13 mouse cellular contexts compared by ENCODE assay signal in the genomic region with DNA sequence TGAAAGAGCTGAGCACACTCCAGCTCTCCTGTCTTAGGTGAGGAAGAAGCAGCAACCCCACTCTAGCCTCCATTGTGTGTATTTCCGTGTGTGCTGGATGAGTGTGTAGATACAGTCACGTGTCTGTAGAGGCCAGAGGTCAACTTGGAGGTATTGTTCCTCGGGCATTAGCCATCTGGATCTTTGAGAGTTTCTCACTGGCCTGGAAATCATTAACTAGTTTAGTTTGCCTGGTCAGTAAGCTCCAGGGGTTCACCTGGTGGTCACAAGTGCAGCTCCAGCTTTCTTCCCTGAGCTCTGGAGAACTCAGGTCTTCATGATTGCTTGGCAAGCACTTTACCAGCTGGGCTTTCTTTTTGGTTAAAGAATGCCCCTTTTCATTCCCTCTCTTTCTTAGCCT. TPM values are rescaled to one million over a fixed set of nuclear protein-coding genes. Genes with fewer than 3 reads are reported as not detected.
DNase-seq lines count a peak whose midpoint lies in the region; ATAC-seq and TF ChIP-seq lines count a peak whose summit lies in the region.
"Had no signal": no experiment of that assay in that cellular context is flagged by ENCODE, and none has a peak within 500 bp of the region (broad histone marks: within the 10 kb centered on the region; RNA-seq: fewer than 3 reads in every experiment).

No protein-coding gene starts in this region.

- H3K4me1 ChIP-seq in liver, embryonic 13.5 days (replicated peaks) = peaks cover 75% of the 10 kb centered on the region
- H3K4me1 ChIP-seq in stomach, embryonic 14.5 days (ENCODE audit: control insufficient read depth, insufficient read depth, low read length) = no peaks in the 10 kb centered on the region
- H3K4me1 ChIP-seq: embryonic facial prominence, embryonic 15.5 days had no signal

- peak; percentile 45 for ATAC-seq in liver, embryonic 13.5 days (ENCODE audit: low read depth)
- peak; percentile 88 for ATAC-seq in stomach, embryonic 14.5 days (ENCODE audit: insufficient number of reproducible peaks, insufficient read depth, low FRiP score, low read depth)
- no peak for ATAC-seq in inflammation-experienced regulatory T-cells, adult 6 months
- ATAC-seq: CD4-positive, CD25-positive, alpha-beta regulatory T cell, adult 4 months had no signal

- no peak overlapping the region for H3K4me3 ChIP-seq in layer of hippocampus, adult 2 months
- H3K4me3 ChIP-seq in liver, embryonic 13.5 days (replicated peaks) = no peak overlapping the region
- H3K4me3 ChIP-seq in stomach, embryonic 14.5 days (ENCODE audit: low read depth, low read length) = no peak overlapping the region
- H3K4me3 ChIP-seq: embryonic facial prominence, embryonic 15.5 days; neural tube, embryonic 12.5 days had no signal

- peak overlapping the region; percentile 7; the same call in 1 of the 2 replicates for H3K27ac ChIP-seq in layer of hippocampus, adult 2 months
- peak overlapping the region; percentile 55 for H3K27ac ChIP-seq in liver, embryonic 13.5 days
- peak overlapping the region; percentile 72 for H3K27ac ChIP-seq in stomach, embryonic 14.5 days (ENCODE audit: low read length)
- H3K27ac ChIP-seq: embryonic facial prominence, embryonic 15.5 days; neural tube, embryonic 12.5 days had no signal

- peaks cover 73% of the 10 kb centered on the region for H3K36me3 ChIP-seq in liver, embryonic 13.5 days
- H3K36me3 ChIP-seq in stomach, embryonic 14.5 days (ENCODE audit: control insufficient read depth, insufficient read depth, low read length) = peaks cover under 1% of the 10 kb centered on the region; the same call in 1 of the 2 replicates

- peak overlapping the region; percentile 30 for H3K9ac ChIP-seq in liver, embryonic 13.5 days
- no peak overlapping the region for H3K9ac ChIP-seq in stomach, embryonic 14.5 days (replicated peaks; ENCODE audit: low read depth, low read length)
- H3K9ac ChIP-seq: embryonic facial prominence, embryonic 15.5 days; neural tube, embryonic 12.5 days had no signal

- peak overlapping the region; percentile 20; the same call in 1 of the 2 replicates for H3K4me2 ChIP-seq in liver, embryonic 13.5 days
- H3K4me2 ChIP-seq in stomach, embryonic 14.5 days (replicated peaks; ENCODE audit: low read depth, low read length) = no peak overlapping the region
- H3K4me2 ChIP-seq: embryonic facial prominence, embryonic 15.5 days; neural tube, embryonic 12.5 days had no signal

- H3K9me3 ChIP-seq in liver, embryonic 13.5 days (replicated peaks) = no peaks in the 10 kb centered on the region
- H3K9me3 ChIP-seq in stomach, embryonic 14.5 days (ENCODE audit: control insufficient read depth, low read depth, low read length) = no peaks in the 10 kb centered on the region
- H3K9me3 ChIP-seq: embryonic facial prominence, embryonic 15.5 days; neural tube, embryonic 12.5 days had no signal

- TF ChIP-seq CTCF in layer of hippocampus, adult 2 months (conservative IDR thresholded peaks at IDR 0.05) = peak; percentile 61

- H3K27me3 ChIP-seq in liver, embryonic 13.5 days = no peaks in the 10 kb centered on the region
- H3K27me3 ChIP-seq in stomach, embryonic 14.5 days (ENCODE audit: control insufficient read depth, insufficient read depth, low read length) = no peaks in the 10 kb centered on the region
- H3K27me3 ChIP-seq: embryonic facial prominence, embryonic 15.5 days; neural tube, embryonic 12.5 days had no signal

- WGBS in liver, embryonic 13.5 days (ENCODE audit: insufficient replicate concordance) = 64% methylated on average over 3 of the region's 3 CpGs
- 35% methylated on average over 3 of the region's 3 CpGs for WGBS in stomach, embryonic 14.5 days

- DNase-seq in layer of hippocampus, adult 2 months (ENCODE audit: low spot score in 2 of 2) = no peak
- DNase-seq in layer of hippocampus, postnatal 14 days (ENCODE audit: low spot score in 2 of 2) = no peak
- peak; percentile 81 for DNase-seq in kidney, adult 11 months
- DNase-seq in liver, embryonic 13.5 days = no peak
- no peak for DNase-seq in heart, adult 11 months
- DNase-seq in adrenal gland, adult 18-20 months (ENCODE audit: low spot score in 2 of 2) = no peak
- DNase-seq: gastrocnemius, postnatal 36 days had no signal

RNA-seq across cellular contexts. Expression of a gene that starts 11.7 kb away (rescaled TPM):
- total RNA-seq in layer of hippocampus, adult 2 months (2021) = 100 to 1,000 TPM; 144 to 147 TPM
- total RNA-seq in layer of hippocampus, postnatal 14 days (2021) = 100 to 1,000 TPM; 140 to 141 TPM
- polyA plus RNA-seq in liver, embryonic 13.5 days (2015; fragmentation: Nextera tagmentation; extraction: Ambion mirVana) = 77.1 and 95.0 TPM in 2 replicates
- 53.8 and 54.2 TPM in 2 replicates for polyA plus RNA-seq in stomach, embryonic 14.5 days (2014; fragmentation: Nextera tagmentation; extraction: Ambion mirVana)
- polyA plus RNA-seq in inflammation-experienced regulatory T-cells, adult 6 months (2017; shearing (Covaris generic)) = 10 to 100 TPM; 48.9 to 55.5 (median 50.0) TPM
- 10 to 100 TPM; 54.3 to 73.9 TPM for total RNA-seq in adrenal gland, adult 18-20 months (2021)

RNA-seq across cellular contexts. Expression of a gene that starts 50.5 kb away (rescaled TPM):
- total RNA-seq in layer of hippocampus, adult 2 months (2021) = 10 to 100 TPM; 37.2 to 38.0 TPM
- total RNA-seq in layer of hippocampus, postnatal 14 days (2021) = 10 to 100 TPM; 52.0 to 59.9 TPM
- 0.27 and 0.34 TPM in 2 replicates for polyA plus RNA-seq in liver, embryonic 13.5 days (2015; fragmentation: Nextera tagmentation; extraction: Ambion mirVana)
- polyA plus RNA-seq in stomach, embryonic 14.5 days (2014; fragmentation: Nextera tagmentation; extraction: Ambion mirVana) = 0.78 and 0.88 TPM in 2 replicates
- polyA plus RNA-seq in inflammation-experienced regulatory T-cells, adult 6 months (2017; shearing (Covaris generic)) = 1 to 10 TPM; 6.4 to 7.0 (median 6.4) TPM
- total RNA-seq in adrenal gland, adult 18-20 months (2021) = 1 to 10 TPM; 1.9 to 2.7 TPM

RNA-seq across cellular contexts. Expression of a gene that starts 59.6 kb away (rescaled TPM):
- 10 to 100 TPM; 87.7 to 95.3 TPM for total RNA-seq in layer of hippocampus, adult 2 months (2021)
- total RNA-seq in layer of hippocampus, postnatal 14 days (2021) = 10 to 100 TPM; 45.5 to 53.6 TPM
- 0.42 and 0.50 TPM in 2 replicates for polyA plus RNA-seq in liver, embryonic 13.5 days (2015; fragmentation: Nextera tagmentation; extraction: Ambion mirVana)
- 1.2 and 1.3 TPM in 2 replicates for polyA plus RNA-seq in stomach, embryonic 14.5 days (2014; fragmentation: Nextera tagmentation; extraction: Ambion mirVana)
- not detected for polyA plus RNA-seq in inflammation-experienced regulatory T-cells, adult 6 months (2017; shearing (Covaris generic))
- under 1 TPM in 1 of 2 experiments, not detected in 1; 0.46 TPM for total RNA-seq in adrenal gland, adult 18-20 months (2021)
- polyA plus RNA-seq: CD4-positive, CD25-positive, alpha-beta regulatory T cell, adult 4 months; macrophage had no signal

Comparison
In these comparisons a context has a peak if more than half of its experiments do, and no peak if none do; other contexts are left out.
1. H3K27ac ChIP-seq: peak in every context shown above with its lines; median percentile 72 in stomach, embryonic 14.5 days; 55 in liver, embryonic 13.5 days; 7 in layer of hippocampus, adult 2 months.
2. RNA of a gene that starts 50.5 kb away (total RNA-seq): 52.0 to 59.9 TPM in layer of hippocampus, postnatal 14 days and 37.2 to 38.0 TPM in layer of hippocampus, adult 2 months; 1.9 to 2.7 TPM in adrenal gland, adult 18-20 months; every median in the first group is over 10 times any median in the second.
3. RNA of a gene that starts 59.6 kb away (total RNA-seq): 87.7 to 95.3 TPM in layer of hippocampus, adult 2 months and 45.5 to 53.6 TPM in layer of hippocampus, postnatal 14 days; 0.46 TPM in adrenal gland, adult 18-20 months; every median in the first group is over 10 times any median in the second.